Mouse (Mus musculus) kidney, embryonic 14.5 days (tissue): ENCODE results near the gene Sigirr. TPM values are rescaled to one million over a fixed set of nuclear protein-coding genes. Genes with fewer than 3 reads are reported as not detected.

ENCODE experiments used
- ATAC-seq: fragments of 200-750 bp; cut with Nextera tagmentation; 2 replicates; pipeline ENCODE4 v1.8.0; 2017; ENCODE audit warnings: moderate number of reproducible peaks, mild to moderate bottlenecking, moderate TSS enrichment, moderate library complexity; ENCODE audit not compliant: low FRiP score, low TSS enrichment
- H3K27ac ChIP-seq: fragments of 300-500 bp; sonication (generic); 2 replicates; pipeline ENCODE4 v1.5.1; 2014; ENCODE audit warnings: low read depth, mild to moderate bottlenecking, low read length, moderate library complexity, mixed read lengths
- H3K27me3 ChIP-seq: fragments of 300-500 bp; sonication (generic); 2 replicates; pipeline ENCODE4 v1.6.1; 2014; ENCODE audit warnings: mild to moderate bottlenecking, low read length; ENCODE audit not compliant: control insufficient read depth, insufficient read depth
- H3K36me3 ChIP-seq: fragments of 300-500 bp; sonication (generic); 2 replicates; pipeline ENCODE4 v1.6.1; 2014; ENCODE audit warnings: low read length, mixed read lengths; ENCODE audit not compliant: control insufficient read depth, insufficient read depth
- H3K4me1 ChIP-seq: fragments of 300-500 bp; sonication (generic); 2 replicates; pipeline ENCODE4 v1.6.1; 2014; ENCODE audit warnings: low read length, mixed read lengths; ENCODE audit not compliant: control insufficient read depth, insufficient read depth
- H3K4me2 ChIP-seq: fragments of 300-500 bp; sonication (generic); replicated peaks from 2 replicates; pipeline ENCODE4 v1.6.1; 2014; ENCODE audit warnings: low read depth, mild to moderate bottlenecking, low read length
- H3K4me3 ChIP-seq: fragments of 300-500 bp; sonication (generic); 2 replicates; pipeline ENCODE4 v1.5.1; 2014; ENCODE audit warnings: mild to moderate bottlenecking, low read length
- H3K9ac ChIP-seq: fragments of 300-500 bp; sonication (generic); 2 replicates; pipeline ENCODE4 v1.6.1; 2014; ENCODE audit warnings: low read depth, mild to moderate bottlenecking, low read length, moderate library complexity
- H3K9me3 ChIP-seq: fragments of 300-500 bp; sonication (generic); 2 replicates; pipeline ENCODE4 v1.6.1; 2016; ENCODE audit warnings: low read length; ENCODE audit not compliant: control insufficient read depth
- WGBS: fragments of 180-500 bp; shearing (Covaris S2); extraction: QIAGEN DNeasy Blood & Tissue Kit; methylation state at CpG from one replicate; pipeline ENCODE4 v1.1.7; 2014; 5-methylcytosine and 5-hydroxymethylcytosine counted together
- polyA plus RNA-seq: library from polyadenylated mRNA; unstranded; fragments of >200 nt; fragmentation: Nextera tagmentation; extraction: Ambion mirVana; gene quantifications from 2 replicates; pipeline ENCODE4 v1.2.1, GENCODE M21; 2014

Sigirr gene
- 9.5 and 11.7 TPM in 2 replicates for polyA plus RNA-seq

DNA sequence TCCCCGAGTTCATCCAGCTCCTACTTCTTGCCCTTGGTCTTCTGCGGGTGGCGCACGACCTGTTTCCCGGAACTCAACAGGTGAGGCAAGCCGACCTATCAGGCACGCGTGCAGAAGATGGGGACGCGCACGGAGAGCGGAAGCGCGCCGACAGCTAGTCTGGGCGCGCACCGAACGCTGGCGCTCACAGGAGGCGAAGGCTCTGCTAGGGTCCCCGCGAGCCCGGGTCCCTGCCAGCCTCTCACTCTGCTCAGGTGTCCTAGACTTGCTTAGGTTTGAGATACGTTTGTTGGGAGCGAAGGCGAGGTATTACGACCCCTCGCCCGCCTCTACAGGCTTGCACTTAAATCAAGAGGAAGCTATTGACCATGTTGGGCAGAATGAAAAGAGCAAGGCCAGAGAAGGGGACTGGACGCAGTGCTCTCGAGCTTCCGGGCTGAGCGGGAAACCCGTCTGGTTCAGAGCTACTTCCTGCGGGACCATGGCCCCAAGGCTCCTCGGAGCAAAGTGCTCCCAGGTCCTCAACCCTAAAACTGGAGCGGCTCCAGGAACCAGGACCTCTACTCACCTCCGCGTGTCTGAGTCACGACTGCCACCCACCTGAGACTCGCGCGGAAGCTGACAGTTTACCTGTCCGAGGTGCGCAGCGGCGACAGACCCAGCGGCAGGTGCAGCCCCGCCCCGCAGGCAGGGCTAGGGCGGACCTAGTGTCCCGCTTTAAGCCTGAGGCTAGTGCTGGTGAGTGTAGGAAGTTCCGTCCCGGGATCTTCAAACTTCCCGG is at the start of gene Sigirr:
TSS of gene Sigirr (minus strand) at position 662 of the 781 bp plus-strand sequence.
- Histone ChIP-seq H3K27me3 (peaks cover 21% of the 10 kb centered on the region), H3K9me3 (no peaks in the 10 kb centered on the region), H3K4me2 (peak within 1 kb of the TSS; percentile 77), H3K9ac (peak within 1 kb of the TSS; percentile 54), H3K27ac (no peak within 1 kb of the TSS), H3K4me3 (peak within 1 kb of the TSS; percentile 41), H3K36me3 (no peaks in the 10 kb centered on the region), H3K4me1 (peaks cover 4% of the 10 kb centered on the region; the same call in 1 of the 2 replicates)
- peak; percentile 71 for ATAC-seq
- under 1% methylated on average over 56 of the region's 56 CpGs for WGBS

DNA sequence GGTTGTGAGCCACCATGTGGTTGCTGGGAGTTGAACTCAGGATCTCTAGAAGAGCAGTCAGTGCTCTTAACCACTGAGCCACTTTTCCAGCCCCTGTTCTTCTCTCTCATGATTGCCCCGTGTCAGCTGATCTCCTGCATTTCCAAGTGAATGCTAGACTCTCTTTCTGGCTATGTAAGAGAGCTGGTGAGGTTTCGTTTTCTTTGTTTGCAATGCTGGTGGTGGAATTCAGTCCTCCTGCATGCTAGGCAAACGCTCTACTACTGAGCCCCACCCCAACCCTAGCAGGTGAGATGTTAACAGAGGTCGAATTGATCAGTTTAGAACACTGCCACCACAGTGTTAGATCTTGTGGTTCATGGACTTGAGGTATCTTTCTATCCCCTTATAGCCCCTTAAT is 48.3 kb upstream of the Sigirr start:
- H3K9me3 ChIP-seq, result no peaks in the 10 kb centered on the region
- peaks cover 40% of the 10 kb centered on the region for H3K36me3 ChIP-seq
- ATAC-seq, result no peak
- no peak overlapping the region for H3K4me3 ChIP-seq
- H3K27me3 ChIP-seq, result no peaks in the 10 kb centered on the region
- H3K4me1 ChIP-seq, result no peaks in the 10 kb centered on the region
- no peak overlapping the region for H3K27ac ChIP-seq
- H3K4me2 ChIP-seq, result no peak overlapping the region
- WGBS, result 78% methylated on average over 4 of the region's 4 CpGs
- no peak overlapping the region for H3K9ac ChIP-seq

DNA sequence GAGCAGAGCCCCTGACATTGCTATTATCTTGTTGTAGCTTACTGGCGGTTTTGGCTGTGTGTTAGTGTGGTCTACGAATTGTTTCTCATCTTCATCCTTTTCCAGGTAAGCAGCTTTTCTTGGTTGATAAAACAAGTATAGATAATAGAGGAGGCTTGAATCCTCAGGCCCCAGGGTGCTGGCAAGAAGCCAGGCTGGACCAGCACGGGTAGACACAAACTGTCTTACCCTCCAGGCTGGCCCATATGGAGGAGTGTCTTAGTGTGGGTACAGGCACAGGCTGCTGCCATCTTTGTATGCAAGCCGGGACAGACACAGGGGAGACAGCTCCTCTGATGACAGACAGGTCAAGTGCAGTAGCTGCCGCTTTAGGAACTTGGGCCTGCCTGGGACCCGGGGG is 46.7 kb upstream of the Sigirr start:
- Histone ChIP-seq H3K4me2 (no peak overlapping the region), H3K36me3 (peaks cover 33% of the 10 kb centered on the region), H3K27ac (no peak overlapping the region), H3K27me3 (no peaks in the 10 kb centered on the region), H3K4me3 (no peak overlapping the region), H3K9me3 (no peaks in the 10 kb centered on the region), H3K4me1 (no peaks in the 10 kb centered on the region), H3K9ac (no peak overlapping the region)
- ATAC-seq, result no peak
- WGBS, result 88% methylated on average over 6 of the region's 6 CpGs

DNA sequence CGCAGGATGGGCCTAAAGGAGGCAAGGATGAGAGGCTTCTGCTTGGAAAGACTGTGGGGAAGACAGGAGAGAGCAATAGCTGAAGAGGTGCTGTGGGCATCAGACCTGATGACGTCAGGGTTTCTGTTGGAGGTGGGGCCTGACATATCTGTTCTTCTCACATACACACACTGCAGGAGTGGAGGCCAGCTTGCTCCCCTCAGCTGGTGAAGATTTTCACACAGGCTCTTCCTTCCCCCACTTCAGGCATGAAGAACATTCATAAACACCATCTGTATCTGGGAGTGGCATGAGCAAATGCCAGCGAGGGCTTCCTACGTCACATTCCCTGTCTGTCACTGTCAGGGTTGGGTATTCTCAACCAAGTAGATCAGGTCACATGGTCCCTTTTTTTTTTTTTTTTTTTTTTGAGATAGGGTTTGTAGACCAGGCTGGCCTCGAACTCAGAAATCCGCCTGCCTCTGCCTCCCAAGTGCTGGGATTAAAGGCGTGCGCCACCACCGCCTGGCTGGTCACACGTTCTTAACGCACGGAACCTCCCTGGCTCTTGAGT is 45.7 kb upstream of the Sigirr start:
- Histone ChIP-seq H3K4me3 (no peak overlapping the region), H3K4me1 (no peaks in the 10 kb centered on the region), H3K9me3 (no peaks in the 10 kb centered on the region), H3K27me3 (no peaks in the 10 kb centered on the region), H3K9ac (no peak overlapping the region), H3K36me3 (peaks cover 23% of the 10 kb centered on the region), H3K27ac (no peak overlapping the region), H3K4me2 (no peak overlapping the region)
- 95% methylated on average over 12 of the region's 12 CpGs for WGBS
- ATAC-seq, result no peak

DNA sequence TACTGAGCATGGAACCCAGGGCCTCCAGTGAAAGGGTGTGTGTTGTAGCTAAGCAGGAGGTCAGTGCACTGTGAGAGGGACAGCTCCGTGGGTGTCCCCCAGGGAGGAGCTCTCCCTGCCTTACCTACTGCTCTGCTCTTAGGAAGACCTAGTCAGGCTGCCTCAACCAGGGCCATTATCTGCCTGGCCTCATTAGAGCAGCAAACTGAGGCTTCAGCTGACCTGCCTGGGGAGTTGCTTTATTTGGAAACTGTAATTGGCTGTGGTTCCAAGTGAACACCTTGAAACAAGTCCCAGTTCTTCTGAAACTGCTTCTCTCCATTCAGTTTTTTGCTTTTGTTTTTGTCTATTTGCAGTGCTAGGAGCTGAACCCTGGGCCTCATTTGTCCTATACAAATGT is 45.0 kb upstream of the Sigirr start:
- no peak overlapping the region for H3K4me2 ChIP-seq
- 90% methylated on average over 1 of the region's 1 CpGs for WGBS
- H3K27me3 ChIP-seq, result no peaks in the 10 kb centered on the region
- H3K4me3 ChIP-seq, result no peak overlapping the region
- H3K4me1 ChIP-seq, result no peaks in the 10 kb centered on the region
- ATAC-seq, result no peak
- H3K27ac ChIP-seq, result no peak overlapping the region
- no peak overlapping the region for H3K9ac ChIP-seq
- no peaks in the 10 kb centered on the region for H3K9me3 ChIP-seq
- H3K36me3 ChIP-seq, result peaks cover 22% of the 10 kb centered on the region

DNA sequence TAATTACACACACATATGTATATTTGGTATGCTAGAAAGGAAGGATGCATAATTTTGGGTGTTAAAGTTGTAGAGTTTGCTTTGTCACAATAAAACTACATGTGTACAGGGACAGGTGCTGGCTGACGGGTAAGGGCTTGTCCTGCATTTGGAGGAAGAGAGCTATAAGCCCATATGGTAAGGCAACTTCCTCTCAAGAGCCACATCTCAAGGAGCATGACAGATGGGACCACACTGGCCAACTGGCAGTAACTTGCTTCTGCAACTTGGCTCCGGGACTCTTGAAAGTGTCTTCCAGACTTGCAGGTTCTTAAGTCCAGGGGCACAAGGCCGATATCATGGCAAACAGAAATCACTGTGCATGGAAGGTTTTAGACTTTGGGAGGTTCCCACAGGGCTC is 44.3 kb upstream of the Sigirr start:
- Histone ChIP-seq H3K4me2 (no peak overlapping the region), H3K27me3 (no peaks in the 10 kb centered on the region), H3K9me3 (no peaks in the 10 kb centered on the region), H3K4me1 (no peaks in the 10 kb centered on the region), H3K9ac (no peak overlapping the region), H3K4me3 (no peak overlapping the region), H3K36me3 (peaks cover 28% of the 10 kb centered on the region), H3K27ac (no peak overlapping the region)
- ATAC-seq, result no peak
- WGBS, result 89% methylated on average over 3 of the region's 3 CpGs

DNA sequence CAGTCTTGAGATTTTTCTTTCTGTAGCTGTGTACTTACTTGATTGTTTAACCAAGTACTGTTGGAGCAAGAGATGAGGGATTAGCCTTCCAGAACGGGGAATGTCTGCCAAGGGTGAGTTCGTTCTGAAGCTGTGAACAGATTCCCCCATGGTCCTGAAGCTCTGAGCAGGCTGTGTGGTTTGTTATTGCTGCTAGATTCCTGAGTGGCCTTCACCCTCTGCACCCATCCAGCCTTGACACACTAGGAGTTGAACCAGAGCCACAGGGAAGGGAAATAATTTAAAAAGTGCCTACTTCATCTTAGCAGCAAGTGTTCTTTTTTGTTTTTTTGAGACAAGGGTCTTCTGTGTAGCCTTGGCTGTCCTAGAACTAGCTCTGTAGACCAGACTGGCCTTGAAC is 43.5 kb upstream of the Sigirr start:
- Histone ChIP-seq H3K4me1 (no peaks in the 10 kb centered on the region), H3K36me3 (peaks cover 34% of the 10 kb centered on the region), H3K9me3 (no peaks in the 10 kb centered on the region), H3K4me2 (no peak overlapping the region), H3K27ac (no peak overlapping the region), H3K9ac (no peak overlapping the region), H3K4me3 (no peak overlapping the region), H3K27me3 (no peaks in the 10 kb centered on the region)
- 93% methylated on average over 2 of the region's 2 CpGs for whole genome bisulfite sequencing
- no peak for ATAC-seq

DNA sequence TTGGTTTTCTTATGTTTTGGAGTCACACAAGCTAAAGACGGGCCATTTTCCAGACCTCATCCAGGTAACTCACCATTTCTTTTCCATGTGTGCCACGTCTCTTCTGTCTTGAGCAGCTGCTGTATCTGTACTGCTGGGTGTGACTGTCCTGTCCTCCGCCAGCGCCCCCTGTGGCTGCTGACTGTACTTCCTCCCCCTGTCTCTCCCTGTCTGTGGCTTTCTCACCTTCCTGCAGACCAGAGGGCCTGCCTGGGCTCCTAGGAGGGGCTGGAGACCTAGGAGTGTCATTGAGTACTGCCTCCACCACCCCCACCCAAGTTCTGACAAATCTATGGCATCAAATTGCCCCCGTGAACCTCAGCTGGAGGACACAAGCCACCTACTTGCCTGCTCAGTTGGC is 42.7 kb upstream of the Sigirr start:
- no peak overlapping the region for H3K9ac ChIP-seq
- no peaks in the 10 kb centered on the region for H3K4me1 ChIP-seq
- no peak overlapping the region for H3K27ac ChIP-seq
- no peaks in the 10 kb centered on the region for H3K9me3 ChIP-seq
- H3K4me3 ChIP-seq, result no peak overlapping the region
- ATAC-seq, result no peak
- WGBS, result 49% methylated on average over 5 of the region's 5 CpGs
- H3K4me2 ChIP-seq, result no peak overlapping the region
- H3K27me3 ChIP-seq, result no peaks in the 10 kb centered on the region
- H3K36me3 ChIP-seq, result peaks cover 39% of the 10 kb centered on the region

DNA sequence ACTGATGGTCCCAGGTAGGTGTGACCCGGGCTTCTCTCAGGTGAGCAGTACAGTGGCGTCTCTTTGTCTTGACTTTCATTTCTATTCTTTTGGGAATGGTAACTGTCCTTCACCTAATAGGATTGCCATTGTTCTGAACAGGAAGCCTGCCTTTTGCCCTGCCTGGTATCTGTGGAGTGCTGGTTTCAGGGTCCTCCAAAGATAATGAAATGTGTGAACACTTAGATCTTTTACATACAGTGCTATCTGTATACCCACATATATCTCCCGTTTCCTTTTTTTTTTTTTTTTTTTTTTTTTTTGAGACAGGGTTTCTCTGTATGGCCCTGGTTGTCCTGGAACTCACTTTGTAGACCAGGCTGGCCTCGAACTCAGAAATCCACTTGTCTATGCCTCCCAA is 41.0 kb upstream of the Sigirr start:
- peaks cover 51% of the 10 kb centered on the region for H3K36me3 ChIP-seq
- no peak overlapping the region for H3K4me3 ChIP-seq
- ATAC-seq, result no peak

More for the DNA sequence above, 41.0 kb upstream of the Sigirr start:
- Histone ChIP-seq H3K9me3 (no peaks in the 10 kb centered on the region), H3K9ac (no peak overlapping the region), H3K4me2 (no peak overlapping the region), H3K27ac (no peak overlapping the region), H3K4me1 (no peaks in the 10 kb centered on the region), H3K27me3 (no peaks in the 10 kb centered on the region)
- 91% methylated on average over 4 of the region's 4 CpGs for WGBS
